Mouse (Mus musculus): ENCODE results near the gene Ssr2. TPM values are rescaled to one million over a fixed set of nuclear protein-coding genes. Genes with fewer than 3 reads are reported as not detected.

Ssr2 gene
- polyA plus RNA-seq, 1 experiment from 2014 or later = 184 TPM

DNA sequence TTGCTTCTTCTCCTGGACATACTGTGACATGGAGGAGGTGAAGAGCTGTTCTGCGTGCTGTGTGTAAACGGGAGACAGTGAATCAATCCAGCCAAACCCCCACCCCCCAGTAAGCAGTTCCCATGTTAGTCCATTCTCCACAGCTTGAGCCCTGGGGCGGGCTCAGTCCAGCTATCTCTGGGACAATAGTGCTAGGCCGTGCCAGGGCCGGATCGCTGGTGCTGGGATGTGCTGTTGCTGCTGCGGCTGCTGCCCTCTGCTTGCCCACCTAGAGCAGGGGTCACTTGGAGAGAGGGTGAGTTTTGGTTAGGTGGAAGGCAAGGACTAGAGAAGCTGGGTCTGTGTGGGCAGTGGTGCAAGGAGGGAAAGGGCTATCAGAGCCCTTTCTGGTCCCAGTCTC, 50.6 kb downstream of the Ssr2 start:
- no peak overlapping the region for H3K4me2 ChIP-seq (ENCODE audit: low read depth, low read length)
- ATAC-seq (replicated peaks; ENCODE audit: insufficient number of reproducible peaks, low FRiP score, low TSS enrichment, low read depth) (no peak), DNase-seq (ENCODE audit: low spot score) (no peak)
- no peak overlapping the region for H3K9ac ChIP-seq (replicated peaks; ENCODE audit: low read length)
- no peak overlapping the region for H3K4me3 ChIP-seq (ENCODE audit: low read depth, low read length)
- H3K9me3 ChIP-seq (replicated peaks; ENCODE audit: control insufficient read depth, low read length) = no peaks in the 10 kb centered on the region
- no peak overlapping the region for H3K27ac ChIP-seq (replicated peaks; ENCODE audit: low read depth, low read length)
- peaks cover 1% of the 10 kb centered on the region; the same call in 1 of the 2 replicates for H3K36me3 ChIP-seq (replicated peaks; ENCODE audit: control insufficient read depth, insufficient read depth, low read depth, low read length)
- H3K4me1 ChIP-seq (ENCODE audit: control insufficient read depth, insufficient read depth, low read length) = peaks cover 5% of the 10 kb centered on the region; the same call in 1 of the 2 replicates
- H3K27me3 ChIP-seq (ENCODE audit: control insufficient read depth, insufficient read depth, low read length) = no peaks in the 10 kb centered on the region
- 80% methylated on average over 7 of the region's 7 CpGs for WGBS

DNA sequence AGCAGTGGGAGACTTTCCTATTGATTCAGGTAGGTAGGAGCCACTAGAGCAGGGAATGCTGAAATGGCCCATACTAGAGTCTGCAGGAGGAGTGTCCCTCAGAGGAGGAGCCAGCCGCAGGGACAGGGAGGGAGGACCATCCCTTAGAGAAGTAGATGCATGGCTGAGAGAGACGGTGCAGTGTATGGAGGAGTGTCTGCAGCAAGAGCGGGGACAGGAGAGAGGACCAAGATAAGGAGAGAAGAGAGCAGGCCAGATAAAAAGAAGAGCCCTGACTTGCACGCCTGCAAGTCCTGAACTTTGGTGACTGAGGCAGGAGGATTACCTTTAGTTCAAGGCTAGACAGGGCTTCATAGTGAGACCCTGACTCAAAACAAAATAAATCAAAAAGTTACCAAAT, 51.4 kb downstream of the Ssr2 start:
- Histone ChIP-seq H3K4me1 (ENCODE audit: control insufficient read depth, insufficient read depth, low read length) (peaks cover 5% of the 10 kb centered on the region; the same call in 1 of the 2 replicates), H3K4me2 (ENCODE audit: low read depth, low read length) (no peak overlapping the region), H3K9ac (replicated peaks; ENCODE audit: low read length) (no peak overlapping the region), H3K4me3 (ENCODE audit: low read depth, low read length) (no peak overlapping the region), H3K27me3 (ENCODE audit: control insufficient read depth, insufficient read depth, low read length) (no peaks in the 10 kb centered on the region), H3K27ac (replicated peaks; ENCODE audit: low read depth, low read length) (no peak overlapping the region), H3K36me3 (replicated peaks; ENCODE audit: control insufficient read depth, insufficient read depth, low read depth, low read length) (peaks cover 7% of the 10 kb centered on the region; the same call in 1 of the 2 replicates), H3K9me3 (replicated peaks; ENCODE audit: control insufficient read depth, low read length) (no peaks in the 10 kb centered on the region)
- ATAC-seq (replicated peaks; ENCODE audit: insufficient number of reproducible peaks, low FRiP score, low TSS enrichment, low read depth) = no peak
- no peak for DNase-seq (ENCODE audit: low spot score)
- WGBS = 79% methylated on average over 4 of the region's 4 CpGs

DNA sequence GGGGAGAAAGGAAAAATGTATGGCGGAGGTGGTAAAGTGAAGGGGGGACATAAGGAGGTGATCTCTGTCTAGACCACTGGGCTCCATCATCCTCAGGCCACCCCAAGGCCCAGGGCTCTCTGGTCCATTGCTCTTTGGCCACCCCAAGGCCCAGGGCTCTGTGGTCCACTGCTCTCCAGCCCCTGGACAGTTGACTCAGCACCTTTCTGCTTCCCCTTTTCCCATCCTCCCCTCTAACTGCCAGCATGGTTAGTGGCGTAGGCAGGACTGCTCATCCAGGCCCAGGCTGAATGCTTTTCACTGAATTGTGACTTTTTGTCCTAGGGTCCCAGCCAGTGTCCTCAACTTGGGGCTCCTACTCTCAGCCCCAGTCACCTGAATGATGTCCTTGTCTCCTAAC, 51.9 kb downstream of the Ssr2 start:
- H3K4me2 ChIP-seq (ENCODE audit: low read depth, low read length) = no peak overlapping the region
- WGBS = 91% methylated on average over 2 of the region's 2 CpGs
- DNase-seq (ENCODE audit: low spot score) = no peak
- H3K27me3 ChIP-seq (ENCODE audit: control insufficient read depth, insufficient read depth, low read length) = no peaks in the 10 kb centered on the region
- H3K36me3 ChIP-seq (replicated peaks; ENCODE audit: control insufficient read depth, insufficient read depth, low read depth, low read length) = peaks cover 8% of the 10 kb centered on the region; the same call in 1 of the 2 replicates
- no peak overlapping the region for H3K9ac ChIP-seq (replicated peaks; ENCODE audit: low read length)
- H3K27ac ChIP-seq (replicated peaks; ENCODE audit: low read depth, low read length) = no peak overlapping the region
- no peak overlapping the region for H3K4me3 ChIP-seq (ENCODE audit: low read depth, low read length)
- no peak for ATAC-seq (replicated peaks; ENCODE audit: insufficient number of reproducible peaks, low FRiP score, low TSS enrichment, low read depth)
- no peaks in the 10 kb centered on the region for H3K9me3 ChIP-seq (replicated peaks; ENCODE audit: control insufficient read depth, low read length)
- H3K4me1 ChIP-seq (ENCODE audit: control insufficient read depth, insufficient read depth, low read length) = peaks cover 5% of the 10 kb centered on the region; the same call in 1 of the 2 replicates

DNA sequence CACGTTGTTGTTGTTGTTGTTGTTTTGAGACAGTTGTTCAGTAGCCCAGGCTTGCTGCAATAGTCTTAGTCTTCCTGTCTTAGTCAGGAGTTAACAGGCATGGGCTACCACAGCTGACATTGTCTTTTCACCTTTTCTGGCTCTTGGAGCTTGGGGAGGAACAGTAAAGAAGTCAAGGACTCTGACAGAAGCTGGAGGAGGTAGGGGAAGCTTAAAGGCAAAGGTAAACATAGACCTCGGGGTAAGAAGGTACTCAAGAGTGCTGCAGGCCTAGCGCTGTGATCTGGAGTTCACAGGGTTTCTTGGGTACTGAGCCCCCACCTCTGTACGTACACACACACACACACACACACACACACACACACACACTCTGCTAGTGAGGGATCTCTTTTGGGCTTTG, 53.1 kb downstream of the Ssr2 start:
- Histone ChIP-seq H3K4me2 (ENCODE audit: low read depth, low read length) (no peak overlapping the region), H3K4me3 (ENCODE audit: low read depth, low read length) (no peak overlapping the region), H3K9me3 (replicated peaks; ENCODE audit: control insufficient read depth, low read length) (no peaks in the 10 kb centered on the region), H3K27ac (replicated peaks; ENCODE audit: low read depth, low read length) (no peak overlapping the region), H3K4me1 (ENCODE audit: control insufficient read depth, insufficient read depth, low read length) (peaks cover 5% of the 10 kb centered on the region; the same call in 1 of the 2 replicates), H3K36me3 (replicated peaks; ENCODE audit: control insufficient read depth, insufficient read depth, low read depth, low read length) (peaks cover 12% of the 10 kb centered on the region), H3K27me3 (ENCODE audit: control insufficient read depth, insufficient read depth, low read length) (no peaks in the 10 kb centered on the region), H3K9ac (replicated peaks; ENCODE audit: low read length) (no peak overlapping the region; the same call in 1 of the 2 replicates)
- DNase-seq (ENCODE audit: low spot score) (no peak), ATAC-seq (replicated peaks; ENCODE audit: insufficient number of reproducible peaks, low FRiP score, low TSS enrichment, low read depth) (no peak)
- 82% methylated on average over 4 of the region's 4 CpGs for WGBS

DNA sequence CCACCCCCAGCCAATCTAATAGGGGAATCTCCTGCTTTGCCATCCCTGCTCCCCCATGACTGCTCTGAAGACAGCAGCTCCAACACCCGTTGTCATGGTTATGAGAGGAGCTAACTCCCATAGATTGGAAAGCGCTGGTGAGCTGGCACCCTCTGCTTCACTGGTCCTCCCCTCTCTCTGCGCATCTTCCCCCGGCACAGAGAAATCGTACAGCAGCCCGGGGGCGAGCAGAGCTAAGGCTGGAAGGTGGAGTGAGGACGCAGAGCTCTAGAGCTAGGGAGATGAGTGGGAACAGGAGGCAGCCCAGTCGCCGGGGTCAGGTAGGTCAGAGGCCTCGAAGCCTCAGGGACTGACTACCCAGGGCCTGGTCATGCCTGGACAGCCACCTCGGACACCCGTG, 53.6 kb downstream of the Ssr2 start:
- no peak for ATAC-seq (replicated peaks; ENCODE audit: insufficient number of reproducible peaks, low FRiP score, low TSS enrichment, low read depth)
- no peak overlapping the region for H3K9ac ChIP-seq (replicated peaks; ENCODE audit: low read length)
- H3K36me3 ChIP-seq (replicated peaks; ENCODE audit: control insufficient read depth, insufficient read depth, low read depth, low read length) = peaks cover 16% of the 10 kb centered on the region
- H3K4me1 ChIP-seq (ENCODE audit: control insufficient read depth, insufficient read depth, low read length) = peaks cover 2% of the 10 kb centered on the region; the same call in 1 of the 2 replicates
- no peaks in the 10 kb centered on the region for H3K27me3 ChIP-seq (ENCODE audit: control insufficient read depth, insufficient read depth, low read length)
- no peak for DNase-seq (ENCODE audit: low spot score)
- WGBS = 62% methylated on average over 13 of the region's 13 CpGs
- H3K4me2 ChIP-seq (ENCODE audit: low read depth, low read length) = no peak overlapping the region
- no peaks in the 10 kb centered on the region for H3K9me3 ChIP-seq (replicated peaks; ENCODE audit: control insufficient read depth, low read length)
- no peak overlapping the region for H3K4me3 ChIP-seq (ENCODE audit: low read depth, low read length)
- no peak overlapping the region for H3K27ac ChIP-seq (replicated peaks; ENCODE audit: low read depth, low read length)

DNA sequence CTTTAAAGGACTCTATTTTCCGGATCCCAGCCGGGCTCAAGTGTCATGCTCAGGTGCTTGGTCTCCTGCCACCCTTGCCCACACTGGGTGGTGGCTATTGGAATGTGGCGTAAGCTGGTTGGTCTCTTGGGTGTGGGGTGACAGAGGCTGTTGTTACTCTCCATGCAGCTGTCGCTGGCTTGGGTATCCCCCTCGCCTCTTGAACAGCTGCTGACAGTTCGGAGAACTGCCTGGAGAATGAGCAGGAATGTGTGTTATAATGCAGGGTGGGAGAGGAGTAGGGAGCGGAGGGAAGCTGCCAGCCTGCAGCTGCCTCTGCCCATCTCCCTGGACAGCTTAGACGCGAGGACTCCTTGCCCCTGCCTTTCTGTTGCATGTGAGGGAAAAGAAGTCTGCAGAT, 54.3 kb downstream of the Ssr2 start:
- Histone ChIP-seq H3K9ac (replicated peaks; ENCODE audit: low read length) (no peak overlapping the region), H3K36me3 (replicated peaks; ENCODE audit: control insufficient read depth, insufficient read depth, low read depth, low read length) (peaks cover 22% of the 10 kb centered on the region), H3K4me2 (ENCODE audit: low read depth, low read length) (no peak overlapping the region), H3K27me3 (ENCODE audit: control insufficient read depth, insufficient read depth, low read length) (no peaks in the 10 kb centered on the region), H3K27ac (replicated peaks; ENCODE audit: low read depth, low read length) (no peak overlapping the region), H3K4me3 (ENCODE audit: low read depth, low read length) (no peak overlapping the region), H3K4me1 (ENCODE audit: control insufficient read depth, insufficient read depth, low read length) (no peaks in the 10 kb centered on the region), H3K9me3 (replicated peaks; ENCODE audit: control insufficient read depth, low read length) (no peaks in the 10 kb centered on the region)
- no peak for ATAC-seq (replicated peaks; ENCODE audit: insufficient number of reproducible peaks, low FRiP score, low TSS enrichment, low read depth)
- WGBS = 79% methylated on average over 9 of the region's 9 CpGs
- DNase-seq (ENCODE audit: low spot score) = no peak

DNA sequence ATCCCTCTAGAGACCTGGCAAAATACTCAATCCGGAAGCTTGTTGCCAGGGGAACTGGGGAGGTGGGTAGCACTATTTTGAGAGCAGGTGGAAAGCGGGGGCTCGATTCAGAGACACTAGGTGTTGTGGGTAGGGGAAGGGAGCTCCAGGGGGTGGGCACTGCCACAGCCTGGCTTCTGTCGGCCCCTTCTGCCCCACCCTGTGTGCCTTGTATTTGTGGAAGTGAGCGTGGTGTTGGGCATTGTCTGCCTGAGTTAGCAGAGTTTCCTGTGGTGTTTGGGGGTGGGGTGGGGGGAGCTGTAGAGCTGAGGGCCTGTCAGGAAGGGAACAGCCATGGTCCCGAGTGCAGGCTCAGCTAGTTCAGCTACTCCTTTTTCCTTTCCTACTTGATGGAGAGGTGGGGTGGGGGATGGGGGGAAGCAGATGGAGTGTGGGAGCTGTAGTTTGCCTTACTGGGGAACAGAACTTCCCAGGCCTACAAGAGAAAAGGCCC, 55.2 kb downstream of the Ssr2 start:
- DNase-seq (ENCODE audit: low spot score) (no peak), ATAC-seq (replicated peaks; ENCODE audit: insufficient number of reproducible peaks, low FRiP score, low TSS enrichment, low read depth) (no peak)
- H3K4me3 ChIP-seq (ENCODE audit: low read depth, low read length) = no peak overlapping the region
- no peaks in the 10 kb centered on the region for H3K4me1 ChIP-seq (ENCODE audit: control insufficient read depth, insufficient read depth, low read length)
- no peak overlapping the region for H3K27ac ChIP-seq (replicated peaks; ENCODE audit: low read depth, low read length)
- H3K4me2 ChIP-seq (ENCODE audit: low read depth, low read length) = no peak overlapping the region
- H3K9me3 ChIP-seq (replicated peaks; ENCODE audit: control insufficient read depth, low read length) = no peaks in the 10 kb centered on the region
- 78% methylated on average over 6 of the region's 6 CpGs for WGBS
- H3K9ac ChIP-seq (replicated peaks; ENCODE audit: low read length) = no peak overlapping the region
- H3K36me3 ChIP-seq (replicated peaks; ENCODE audit: control insufficient read depth, insufficient read depth, low read depth, low read length) = peaks cover 29% of the 10 kb centered on the region
- no peaks in the 10 kb centered on the region for H3K27me3 ChIP-seq (ENCODE audit: control insufficient read depth, insufficient read depth, low read length)

DNA sequence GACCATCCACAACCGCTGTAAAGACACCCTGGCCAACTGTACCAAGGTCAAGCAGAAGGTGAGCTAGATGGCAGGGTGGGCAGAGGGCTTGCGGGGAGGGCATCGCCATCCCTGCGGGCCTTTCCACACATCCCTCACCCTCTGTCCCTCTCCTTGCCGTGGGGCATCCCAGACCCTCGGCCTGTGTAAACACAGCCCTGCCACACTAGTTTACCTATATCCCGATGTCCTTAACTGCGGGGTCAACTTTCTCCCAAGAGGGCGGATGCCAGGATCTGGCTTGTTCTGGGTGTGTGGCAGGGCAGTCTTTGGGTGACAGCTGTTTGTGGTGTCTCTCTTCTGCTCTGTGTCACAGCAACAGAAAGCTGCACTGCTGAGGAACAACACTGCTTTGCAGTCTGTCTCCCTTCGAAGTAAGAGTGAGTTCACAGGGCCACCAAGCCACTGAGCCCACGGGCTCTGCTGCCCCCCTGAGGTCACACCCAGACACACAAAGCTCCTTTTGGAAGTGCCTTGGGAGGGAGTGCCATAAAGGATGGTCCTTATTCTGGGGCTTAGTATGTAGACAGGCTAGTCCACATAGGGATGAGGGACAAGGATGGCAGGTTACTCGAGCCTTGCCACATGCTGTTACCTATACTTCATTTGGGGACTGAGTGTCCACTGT, 56.4 kb downstream of the Ssr2 start:
- Histone ChIP-seq H3K27ac (replicated peaks; ENCODE audit: low read depth, low read length) (no peak overlapping the region), H3K9ac (replicated peaks; ENCODE audit: low read length) (no peak overlapping the region), H3K36me3 (replicated peaks; ENCODE audit: control insufficient read depth, insufficient read depth, low read depth, low read length) (peaks cover 37% of the 10 kb centered on the region), H3K27me3 (ENCODE audit: control insufficient read depth, insufficient read depth, low read length) (no peaks in the 10 kb centered on the region), H3K4me2 (ENCODE audit: low read depth, low read length) (no peak overlapping the region), H3K4me1 (ENCODE audit: control insufficient read depth, insufficient read depth, low read length) (no peaks in the 10 kb centered on the region), H3K4me3 (ENCODE audit: low read depth, low read length) (no peak overlapping the region), H3K9me3 (replicated peaks; ENCODE audit: control insufficient read depth, low read length) (no peaks in the 10 kb centered on the region)
- no peak for ATAC-seq (replicated peaks; ENCODE audit: insufficient number of reproducible peaks, low FRiP score, low TSS enrichment, low read depth)
- WGBS = 75% methylated on average over 12 of the region's 12 CpGs
- peak; percentile 37 for DNase-seq (ENCODE audit: low spot score)
